Mouse (Mus musculus) ES-Bruce4 (cell line): Measurements from ENCODE around the gene Macrod2. TPM values are rescaled to one million over a fixed set of nuclear protein-coding genes. Genes with fewer than 3 reads are reported as not detected.
A peak's percentile ranks its signal among the peaks of the same experiment; 100 is the strongest.

Source experiments
- H3K27ac ChIP-seq: 2 replicates; pipeline ENCODE4 v1.5.1; 2012; ENCODE audit warnings: low read length, inconsistent platforms; ENCODE audit not compliant: insufficient read depth
- H3K27me3 ChIP-seq: 2 replicates; pipeline ENCODE4 v1.6.1; 2012; ENCODE audit warnings: mild to moderate bottlenecking, low read length, inconsistent platforms; ENCODE audit not compliant: control insufficient read depth, poor library complexity, insufficient read depth, severe bottlenecking
- H3K36me3 ChIP-seq: 2 replicates; pipeline ENCODE4 v1.6.1; 2012; ENCODE audit warnings: inconsistent platforms, mild to moderate bottlenecking, low read length, moderate library complexity; ENCODE audit not compliant: control insufficient read depth, poor library complexity, insufficient read depth, severe bottlenecking
- H3K4me1 ChIP-seq: one replicate; pipeline ENCODE4 v1.8.1; 2011; ENCODE audit warnings: low read length; ENCODE audit not compliant: control insufficient read depth, insufficient read depth
- H3K4me3 ChIP-seq: 2 replicates; pipeline ENCODE4 v1.5.1; 2011; ENCODE audit warnings: low read depth, mild to moderate bottlenecking, low read length
- H3K9ac ChIP-seq: 2 replicates; pipeline ENCODE4 v1.6.1; 2012; ENCODE audit warnings: low read depth, mild to moderate bottlenecking, inconsistent platforms; ENCODE audit not compliant: poor library complexity, severe bottlenecking
- H3K9me3 ChIP-seq: replicated peaks from 2 replicates; pipeline ENCODE4 v1.6.1; 2012; ENCODE audit warnings: mild to moderate bottlenecking, low read length, inconsistent platforms; ENCODE audit not compliant: control insufficient read depth, poor library complexity, insufficient read depth, severe bottlenecking
- CTCF ChIP-seq: IDR thresholded peaks from one replicate; pipeline ENCODE4 v1.8.1; 2011; ENCODE audit warnings: low read depth, low read length
- EP300 ChIP-seq: IDR thresholded peaks from 2 replicates; pipeline ENCODE4 v1.6.1; 2011; ENCODE audit warnings: low read depth, low read length; ENCODE audit not compliant: insufficient read depth
- POLR2A ChIP-seq: IDR thresholded peaks from one replicate; pipeline ENCODE4 v1.8.1; 2011; ENCODE audit warnings: low read length; ENCODE audit not compliant: insufficient read depth
- polyA plus RNA-seq: library from polyadenylated mRNA; stranded (reverse); fragments of >200 nt; gene quantifications from 2 replicates; pipeline ENCODE4 v1.2.4, GENCODE M21; 2011; ENCODE audit warnings: low read depth; ENCODE audit not compliant: missing spikeins, insufficient read depth, insufficient read length

Gene Macrod2
- polyA plus RNA-seq, 1 experiment: 11.9 TPM

DNA sequence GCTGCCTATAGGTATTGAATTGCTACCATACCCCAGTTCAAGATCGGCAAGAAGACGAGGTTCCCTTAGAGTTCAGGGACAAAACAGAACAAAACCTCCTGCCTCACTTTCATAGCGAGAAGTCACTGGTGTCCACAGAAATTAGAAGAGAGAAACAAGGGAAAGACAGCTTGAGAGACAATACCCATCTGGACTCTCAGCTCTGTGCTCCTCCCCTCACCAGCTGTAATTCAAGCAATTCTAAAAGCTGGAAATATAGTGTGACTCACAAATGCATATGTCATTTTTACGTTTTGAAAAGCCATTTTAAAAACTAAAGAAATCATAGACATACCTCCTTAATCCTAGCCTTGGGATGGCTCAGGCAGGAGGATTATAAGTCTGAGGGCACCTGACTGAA lies 1848.4 kb downstream of the Macrod2 start:
- Histone ChIP-seq H3K9me3 (no peaks in the 10 kb centered on the region), H3K9ac (no peak overlapping the region), H3K27ac (no peak overlapping the region), H3K27me3 (no peaks in the 10 kb centered on the region), H3K4me1 (no peaks in the 10 kb centered on the region), H3K36me3 (no peaks in the 10 kb centered on the region), H3K4me3 (no peak overlapping the region)
- TF ChIP-seq EP300: no peak
- no peak for TF ChIP-seq POLR2A
- no peak for TF ChIP-seq CTCF

DNA sequence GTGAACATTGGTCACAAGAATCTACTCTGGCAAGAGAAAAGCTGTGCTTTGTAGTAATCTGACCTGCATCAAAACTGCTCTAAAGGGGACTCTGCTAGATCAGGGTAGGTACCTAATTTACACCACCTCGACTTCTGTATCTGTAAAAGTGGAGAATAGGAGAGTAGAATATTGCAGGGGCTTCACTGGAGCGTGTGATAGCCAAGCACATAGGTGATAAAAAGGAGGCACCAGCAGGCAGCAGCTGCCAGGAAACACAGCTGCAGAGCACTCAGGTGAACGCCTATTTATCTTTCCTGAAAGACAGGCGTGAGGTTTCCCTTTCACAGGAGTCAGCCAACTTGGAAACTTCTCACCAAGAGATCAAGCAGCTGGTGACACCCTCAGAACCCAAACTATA lies 1855.3 kb downstream of the Macrod2 start:
- Histone ChIP-seq H3K9ac (no peak overlapping the region), H3K4me3 (no peak overlapping the region), H3K9me3 (no peaks in the 10 kb centered on the region), H3K36me3 (no peaks in the 10 kb centered on the region), H3K4me1 (no peaks in the 10 kb centered on the region), H3K27me3 (no peaks in the 10 kb centered on the region), H3K27ac (no peak overlapping the region)
- TF ChIP-seq EP300: no peak

DNA sequence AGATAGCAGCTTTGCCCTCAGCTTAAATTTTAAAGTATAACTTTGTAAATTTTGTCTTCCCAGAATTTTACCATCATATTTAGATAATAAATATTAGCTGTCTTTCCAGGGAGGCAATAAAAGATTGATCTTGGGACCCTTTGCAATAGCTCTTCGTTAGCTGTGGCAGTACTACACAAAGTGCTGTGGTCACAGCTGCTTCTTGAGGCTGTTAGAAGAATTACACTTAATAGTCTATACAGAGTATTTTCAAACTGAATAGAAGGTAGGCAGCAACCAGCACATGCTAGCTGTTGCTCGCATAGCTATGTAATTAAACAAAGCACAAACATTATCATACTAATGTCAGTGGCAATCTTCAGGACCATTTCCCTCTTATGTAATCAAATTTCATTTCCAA lies 1856.4 kb downstream of the Macrod2 start:
- no peak overlapping the region for H3K27ac ChIP-seq
- H3K9me3 ChIP-seq: no peaks in the 10 kb centered on the region
- no peak overlapping the region for H3K9ac ChIP-seq
- H3K4me1 ChIP-seq: no peaks in the 10 kb centered on the region
- TF ChIP-seq POLR2A: no peak
- TF ChIP-seq EP300: no peak
- TF ChIP-seq CTCF: no peak
- H3K27me3 ChIP-seq: no peaks in the 10 kb centered on the region
- no peaks in the 10 kb centered on the region for H3K36me3 ChIP-seq
- H3K4me3 ChIP-seq: no peak overlapping the region

DNA sequence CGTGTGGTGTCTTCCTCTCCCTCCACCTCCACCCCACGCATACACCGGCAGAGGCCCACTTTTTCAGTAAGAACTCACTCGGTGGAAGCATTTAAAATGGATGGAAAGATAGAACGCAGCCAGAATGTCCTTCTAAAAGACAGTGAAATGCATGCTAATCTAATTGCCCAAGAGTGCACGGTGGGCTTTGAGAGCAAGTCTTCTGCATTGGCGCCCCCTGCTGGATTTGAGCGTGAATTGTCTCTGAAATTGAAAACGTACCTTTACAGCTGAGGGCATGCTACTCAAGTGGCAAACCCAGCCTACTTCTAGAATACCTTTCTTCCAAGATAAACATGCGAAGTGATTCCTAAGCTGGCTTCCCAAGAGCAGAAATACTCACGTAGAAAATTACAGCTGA lies 1858.8 kb downstream of the Macrod2 start:
- peak; percentile 63 for TF ChIP-seq CTCF
- no peak for TF ChIP-seq POLR2A
- no peak for TF ChIP-seq EP300
- Histone ChIP-seq H3K9me3 (peaks cover 3% of the 10 kb centered on the region), H3K4me1 (no peaks in the 10 kb centered on the region), H3K27ac (no peak overlapping the region), H3K27me3 (no peaks in the 10 kb centered on the region), H3K36me3 (no peaks in the 10 kb centered on the region), H3K4me3 (no peak overlapping the region), H3K9ac (no peak overlapping the region)

DNA sequence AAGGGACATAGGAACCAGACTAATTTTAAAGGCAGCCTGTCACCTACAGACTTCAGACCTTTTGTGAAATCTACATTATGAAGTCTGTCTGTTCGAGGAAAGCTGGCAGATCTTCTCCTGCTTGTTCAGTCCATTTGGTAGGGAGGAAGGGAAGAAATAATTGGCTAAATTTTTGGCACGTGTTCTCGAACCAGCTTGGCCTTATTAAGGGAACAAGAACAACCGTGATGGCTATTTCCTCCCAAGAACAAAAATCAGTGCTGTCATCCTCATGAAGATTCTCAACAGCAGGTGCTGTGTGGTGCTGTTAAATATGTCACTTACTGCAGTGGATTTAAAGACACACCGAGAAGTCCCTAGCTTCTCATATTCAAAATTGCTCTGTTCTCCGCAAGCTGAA lies 1859.5 kb downstream of the Macrod2 start:
- no peak for TF ChIP-seq EP300
- TF ChIP-seq POLR2A: no peak
- no peak for TF ChIP-seq CTCF
- H3K36me3 ChIP-seq: no peaks in the 10 kb centered on the region
- peaks cover 3% of the 10 kb centered on the region for H3K9me3 ChIP-seq
- H3K27me3 ChIP-seq: no peaks in the 10 kb centered on the region
- H3K27ac ChIP-seq: no peak overlapping the region
- no peak overlapping the region for H3K9ac ChIP-seq
- no peak overlapping the region for H3K4me3 ChIP-seq
- H3K4me1 ChIP-seq: no peaks in the 10 kb centered on the region

DNA sequence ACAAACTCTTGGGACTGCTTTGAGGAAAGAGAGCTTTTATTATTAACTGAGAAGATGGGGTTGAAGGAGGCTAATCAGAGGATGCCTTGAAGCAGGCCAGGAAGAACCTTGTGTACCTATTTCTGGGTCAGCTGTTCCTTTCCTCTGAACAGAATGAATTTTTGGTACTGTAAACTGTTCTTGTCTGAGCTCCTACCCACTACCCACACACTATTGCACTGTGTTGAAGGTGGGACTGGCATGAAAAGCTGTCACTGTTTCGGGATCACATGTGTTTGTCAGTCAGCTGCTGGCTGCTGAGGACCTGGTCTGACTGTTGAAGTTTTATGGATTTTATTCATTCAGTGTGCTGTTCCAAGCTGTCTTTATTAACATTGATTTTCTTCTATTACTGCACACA lies 1862.4 kb downstream of the Macrod2 start:
- Histone ChIP-seq H3K4me3 (no peak overlapping the region), H3K27ac (no peak overlapping the region), H3K27me3 (no peaks in the 10 kb centered on the region), H3K9ac (no peak overlapping the region), H3K36me3 (no peaks in the 10 kb centered on the region), H3K9me3 (peaks cover 3% of the 10 kb centered on the region), H3K4me1 (no peaks in the 10 kb centered on the region)
- TF ChIP-seq CTCF (no peak), POLR2A (no peak), EP300 (no peak)
